Mouse (Mus musculus) c-Kit-positive CD71-positive TER-119-negative erythroid progenitor cells, embryonic 14.5 days (primary cell): ENCODE measurements around the gene Ppm1n.

Source experiments
- DNase-seq: peaks from one replicate; pipeline ENCODE4 v3.0.0-alpha.2; 2013; ENCODE audit warnings: low read depth

The Ppm1n gene

GRCm38 (mm10) chr7:19279581-19280114 lies at the start of gene Ppm1n:
TSS of gene Ppm1n (minus strand) at chr7:19280064.
- no peak for DNase-seq

DNA sequence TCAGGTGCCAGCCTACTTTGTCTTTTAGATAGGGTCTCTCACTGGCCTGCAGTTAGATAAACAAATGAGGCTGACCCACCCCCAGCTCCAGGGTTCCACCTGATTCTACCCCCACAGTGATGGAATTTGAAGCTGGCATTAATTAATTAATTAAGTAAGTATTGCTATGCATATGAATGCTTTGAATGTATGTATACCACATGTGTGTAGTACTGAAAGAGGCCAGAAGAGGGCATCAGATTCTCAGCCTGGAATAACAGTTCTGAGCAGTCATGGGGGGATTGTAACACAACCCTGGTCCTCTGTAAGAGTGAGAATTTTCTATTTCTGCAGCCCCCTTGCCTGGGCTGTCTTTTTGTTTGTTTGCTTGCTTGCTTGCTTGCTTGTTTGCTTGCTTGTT lies 48.6 kb upstream of the Ppm1n start:
- DNase-seq = no peak

GRCm38 (mm10) chr7:19327782-19328181 lies 47.9 kb upstream of the Ppm1n start:
- no peak for DNase-seq

GRCm38 (mm10) chr7:19327128-19327527 lies 47.3 kb upstream of the Ppm1n start:
- DNase-seq = peak; percentile 94

- DNase-seq = peak; percentile 87
Measured at GRCm38 (mm10) chr7:19326359-19326758, 46.5 kb upstream of the Ppm1n start.

- DNase-seq = peak; percentile 66
Measured at GRCm38 (mm10) chr7:19325262-19326199, 45.7 kb upstream of the Ppm1n start.

DNA sequence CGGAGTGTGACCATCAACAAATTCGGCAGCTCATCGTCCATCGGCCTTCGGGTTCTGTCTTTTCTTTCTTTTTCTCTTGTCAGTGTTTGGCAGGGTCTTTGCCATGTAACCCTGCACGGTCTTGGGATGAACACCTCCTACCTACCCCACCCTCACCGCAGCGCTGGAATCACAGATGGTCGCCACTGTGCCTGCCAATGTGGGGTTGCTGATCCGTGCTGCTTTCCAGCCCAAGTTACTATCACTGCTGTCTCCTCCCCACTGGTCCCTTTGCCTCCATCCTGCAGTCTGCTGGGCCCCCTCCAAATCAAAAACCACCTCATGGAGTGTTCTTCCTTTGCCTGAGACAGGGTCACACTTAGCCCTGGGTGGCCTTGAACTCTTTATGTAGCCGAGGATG lies 44.4 kb upstream of the Ppm1n start:
- DNase-seq = no peak

- DNase-seq = no peak
Measured at GRCm38 (mm10) chr7:19322489-19322888, 42.6 kb upstream of the Ppm1n start.

- DNase-seq = no peak
Measured at GRCm38 (mm10) chr7:19321464-19321863, 41.6 kb upstream of the Ppm1n start.

- no peak for DNase-seq
Measured at GRCm38 (mm10) chr7:19320637-19321036, 40.8 kb upstream of the Ppm1n start.

GRCm38 (mm10) chr7:19319906-19320305 lies 40.0 kb upstream of the Ppm1n start:
- DNase-seq = peak; percentile 92

- DNase-seq = no peak
Measured at GRCm38 (mm10) chr7:19319458-19319857, 39.6 kb upstream of the Ppm1n start.

- no peak for DNase-seq
Measured at GRCm38 (mm10) chr7:19318676-19319075, 38.8 kb upstream of the Ppm1n start.

- DNase-seq = no peak
Measured at GRCm38 (mm10) chr7:19318201-19318600, 38.3 kb upstream of the Ppm1n start.

DNA sequence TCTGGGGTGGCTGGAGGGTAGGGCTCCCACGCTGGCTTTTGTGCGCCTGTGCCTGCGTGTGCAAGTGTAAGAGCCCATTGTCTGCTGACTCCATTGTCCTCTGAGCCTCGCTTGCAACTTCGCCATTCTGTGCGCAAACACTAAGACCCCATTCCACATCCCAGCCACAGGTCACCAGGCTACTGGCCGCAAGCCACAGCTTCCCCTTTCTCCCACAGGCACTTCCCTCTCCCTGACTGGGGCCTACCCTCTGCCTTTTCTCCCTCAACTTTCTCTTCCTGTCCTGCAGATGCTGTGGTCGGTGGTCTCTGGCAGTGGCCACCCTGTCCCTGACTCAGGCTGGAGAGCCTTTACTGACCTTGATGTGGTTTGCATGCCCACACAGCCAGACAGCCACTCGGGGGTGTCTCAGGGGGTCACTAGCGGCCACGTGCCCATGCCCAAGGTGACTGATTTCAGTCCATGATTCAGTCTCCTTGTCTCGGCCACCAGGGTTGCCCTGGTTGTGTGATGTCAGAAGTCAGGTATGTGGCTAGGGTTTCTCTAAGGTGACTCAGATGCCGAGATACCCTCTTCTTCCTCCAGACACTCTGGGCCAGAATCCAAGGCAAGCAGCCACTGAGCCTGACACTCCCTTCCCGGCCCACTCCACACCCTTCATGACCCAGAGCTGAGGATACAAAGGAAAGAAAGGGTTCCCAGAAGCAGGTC lies 36.7 kb upstream of the Ppm1n start:
- no peak for DNase-seq

DNA sequence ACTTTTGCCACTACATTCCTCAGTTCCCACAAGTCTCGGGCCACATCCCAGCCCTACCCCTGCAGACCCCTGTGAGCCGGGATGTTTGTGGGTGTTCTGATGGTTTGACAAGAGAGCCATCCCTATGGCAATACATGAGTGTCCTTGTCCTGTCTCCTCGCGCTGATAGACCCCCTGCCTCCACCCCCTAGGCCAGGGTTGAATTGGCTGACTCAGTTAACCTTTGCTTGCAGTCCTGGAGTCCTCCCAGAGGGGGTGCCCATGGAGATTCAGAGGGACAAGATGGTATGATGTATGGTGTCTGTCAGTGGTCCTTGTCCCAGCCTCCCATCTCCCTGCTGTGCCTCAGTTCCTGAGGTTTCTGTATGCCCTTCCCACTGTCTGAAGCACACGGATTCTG lies 34.2 kb upstream of the Ppm1n start:
- DNase-seq = no peak

GRCm38 (mm10) chr7:19311991-19312390 lies 32.1 kb upstream of the Ppm1n start:
- DNase-seq = no peak

GRCm38 (mm10) chr7:19309884-19310641 lies 30.2 kb upstream of the Ppm1n start, which contains the start of gene Fosb:
TSS of gene Fosb (minus strand) at chr7:19310051.
- peak; percentile 88 for DNase-seq

GRCm38 (mm10) chr7:19309278-19309883 lies 29.5 kb upstream of the Ppm1n start:
- no peak for DNase-seq

DNA sequence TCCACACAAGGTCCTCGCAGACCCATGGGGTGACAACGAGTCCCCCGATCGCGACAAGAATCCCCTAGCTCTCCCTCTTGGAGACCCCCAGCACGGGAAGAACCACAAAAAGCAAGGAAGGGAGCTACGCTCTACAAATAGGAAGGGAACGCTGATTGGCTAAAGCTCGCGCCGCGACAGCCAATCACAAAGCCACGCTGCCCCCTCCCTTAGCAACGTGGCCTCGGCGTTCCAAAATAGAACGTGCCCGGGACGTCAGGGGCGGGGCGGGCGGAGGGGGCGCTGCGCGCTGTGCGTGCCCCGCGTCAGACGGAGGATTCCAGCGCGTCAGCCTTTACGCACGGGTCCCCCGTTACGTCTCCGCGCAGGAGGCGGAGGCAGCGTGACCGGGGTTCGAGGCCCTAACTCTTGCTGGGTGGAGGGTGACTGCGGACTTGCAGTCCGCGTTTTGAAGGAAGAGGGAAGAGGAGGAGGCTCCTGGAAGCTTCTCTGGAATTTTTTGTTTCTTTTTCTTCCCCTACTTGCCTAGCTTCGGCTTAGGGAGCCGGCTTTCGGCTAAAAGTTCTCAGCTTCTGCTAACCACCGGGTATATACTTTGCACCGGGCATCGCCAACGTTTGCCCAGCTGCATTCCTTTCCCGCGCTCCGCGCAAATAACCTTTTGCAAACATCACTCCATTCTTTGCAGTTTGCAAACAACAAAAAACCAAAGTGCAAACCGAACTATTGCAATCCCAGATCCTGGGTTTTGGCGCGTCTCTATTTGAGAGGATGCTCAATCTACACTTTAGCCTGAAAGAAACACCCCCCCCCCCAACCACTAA lies 28.8 kb upstream of the Ppm1n start:
- DNase-seq = peak; percentile 86
